Mouse (Mus musculus): ENCODE results near the gene 4930402F06Rik. TPM values are rescaled to one million over a fixed set of nuclear protein-coding genes. Genes with fewer than 3 reads are reported as not detected.

4930402F06Rik gene
- total RNA-seq, 1 experiment, result not detected

- no peak overlapping the region for H3K4me3 ChIP-seq (ENCODE audit: insufficient read depth in 1 of 2, low read depth in 1 of 2, low read length in 2 of 2, poor library complexity in 1 of 2, severe bottlenecking in 1 of 2)
- no peak overlapping the region for H3K9ac ChIP-seq (ENCODE audit: insufficient read depth, low read depth, low read length, poor library complexity, severe bottlenecking)
- H3K36me3 ChIP-seq (ENCODE audit: control insufficient read depth, insufficient read depth, low read length, poor library complexity, severe bottlenecking), result peaks cover 11% of the 10 kb centered on the region
- TF ChIP-seq MAFK (IDR thresholded peaks at IDR 0.05; ENCODE audit: insufficient read depth, low read depth, low read length) (no peak), HCFC1 (IDR thresholded peaks at IDR 0.05; ENCODE audit: borderline replicate concordance, insufficient read depth, low read length) (no peak), CHD2 (IDR thresholded peaks at IDR 0.05; ENCODE audit: low read depth, low read length) (no peak), ZNF384 (IDR thresholded peaks at IDR 0.05; ENCODE audit: low read depth, low read length) (no peak), ZC3H11A (IDR thresholded peaks at IDR 0.05; ENCODE audit: borderline replicate concordance, low read depth, low read length) (no peak)
- 0 out of 4 replicates have a peak, but pooled peaks cover 0 to 2% of the 10 kb centered on the region in 2 experiments for H3K4me1 ChIP-seq (ENCODE audit: control insufficient read depth in 2 of 2, insufficient read depth in 2 of 2, low read length in 2 of 2, poor library complexity in 1 of 2)
- no peak for DNase-seq (ENCODE audit: low read depth, low spot score)
- in situ Hi-C loops (cut with MboI; ENCODE audit: low sequenced_read_pairs in 2 of 2, unreplicated experiment in 2 of 2), result no loop called here
- no peak overlapping the region; the same call in 1 of the 2 replicates for H3K27ac ChIP-seq (ENCODE audit: insufficient read depth, low read depth, low read length, poor library complexity, severe bottlenecking)
- no peaks in the 10 kb centered on the region for H3K9me3 ChIP-seq (ENCODE audit: control insufficient read depth, insufficient read depth, low read depth, low read length)
Measured at GRCm38 (mm10) chr2:35427559-35427958, 30.6 kb upstream of the 4930402F06Rik start.

- no peak overlapping the region for H3K27ac ChIP-seq (ENCODE audit: insufficient read depth, low read depth, low read length, poor library complexity, severe bottlenecking)
- no peak for DNase-seq (ENCODE audit: low read depth, low spot score)
- no peak overlapping the region for H3K4me3 ChIP-seq (ENCODE audit: insufficient read depth in 1 of 2, low read depth in 1 of 2, low read length in 2 of 2, poor library complexity in 1 of 2, severe bottlenecking in 1 of 2)
- peaks cover 17% of the 10 kb centered on the region for H3K36me3 ChIP-seq (ENCODE audit: control insufficient read depth, insufficient read depth, low read length, poor library complexity, severe bottlenecking)
- no peaks in the 10 kb centered on the region for H3K9me3 ChIP-seq (ENCODE audit: control insufficient read depth, insufficient read depth, low read depth, low read length)
- no peak overlapping the region for H3K9ac ChIP-seq (ENCODE audit: insufficient read depth, low read depth, low read length, poor library complexity, severe bottlenecking)
- TF ChIP-seq CHD2 (IDR thresholded peaks at IDR 0.05; ENCODE audit: low read depth, low read length) (no peak), HCFC1 (IDR thresholded peaks at IDR 0.05; ENCODE audit: borderline replicate concordance, insufficient read depth, low read length) (no peak), MAFK (IDR thresholded peaks at IDR 0.05; ENCODE audit: insufficient read depth, low read depth, low read length) (no peak), ZC3H11A (IDR thresholded peaks at IDR 0.05; ENCODE audit: borderline replicate concordance, low read depth, low read length) (no peak), ZNF384 (IDR thresholded peaks at IDR 0.05; ENCODE audit: low read depth, low read length) (no peak)
- 0 out of 4 replicates have a peak, but pooled peaks cover 0 to 2% of the 10 kb centered on the region in 2 experiments for H3K4me1 ChIP-seq (ENCODE audit: control insufficient read depth in 2 of 2, insufficient read depth in 2 of 2, low read length in 2 of 2, poor library complexity in 1 of 2)
- in situ Hi-C loops (cut with MboI; ENCODE audit: low sequenced_read_pairs in 2 of 2, unreplicated experiment in 2 of 2), result no loop called here
Measured at GRCm38 (mm10) chr2:35423711-35424339, 26.9 kb upstream of the 4930402F06Rik start.

GRCm38 (mm10) chr2:35422384-35422783 is 25.4 kb upstream of the 4930402F06Rik start:
- no peak for TF ChIP-seq ZC3H11A (IDR thresholded peaks at IDR 0.05; ENCODE audit: borderline replicate concordance, low read depth, low read length)
- TF ChIP-seq CHD2 (IDR thresholded peaks at IDR 0.05; ENCODE audit: low read depth, low read length), result no peak
- TF ChIP-seq MAFK (IDR thresholded peaks at IDR 0.05; ENCODE audit: insufficient read depth, low read depth, low read length), result no peak
- no peak for TF ChIP-seq HCFC1 (IDR thresholded peaks at IDR 0.05; ENCODE audit: borderline replicate concordance, insufficient read depth, low read length)
- no peak for TF ChIP-seq ZNF384 (IDR thresholded peaks at IDR 0.05; ENCODE audit: low read depth, low read length)
- Histone ChIP-seq H3K9me3 (ENCODE audit: control insufficient read depth, insufficient read depth, low read depth, low read length) (no peaks in the 10 kb centered on the region), H3K36me3 (ENCODE audit: control insufficient read depth, insufficient read depth, low read length, poor library complexity, severe bottlenecking) (peaks cover 16% of the 10 kb centered on the region), H3K9ac (ENCODE audit: insufficient read depth, low read depth, low read length, poor library complexity, severe bottlenecking) (no peak overlapping the region), H3K27ac (ENCODE audit: insufficient read depth, low read depth, low read length, poor library complexity, severe bottlenecking) (no peak overlapping the region), H3K4me3 (ENCODE audit: insufficient read depth in 1 of 2, low read depth in 1 of 2, low read length in 2 of 2, poor library complexity in 1 of 2, severe bottlenecking in 1 of 2) (no peak overlapping the region), H3K4me1 (ENCODE audit: control insufficient read depth in 2 of 2, insufficient read depth in 2 of 2, low read length in 2 of 2, poor library complexity in 1 of 2) (0 out of 4 replicates have a peak, but pooled peaks cover 0 to 2% of the 10 kb centered on the region in 2 experiments)
- in situ Hi-C loops (cut with MboI; ENCODE audit: low sequenced_read_pairs in 2 of 2, unreplicated experiment in 2 of 2), result no loop called here
- DNase-seq (ENCODE audit: low read depth, low spot score), result no peak

DNA sequence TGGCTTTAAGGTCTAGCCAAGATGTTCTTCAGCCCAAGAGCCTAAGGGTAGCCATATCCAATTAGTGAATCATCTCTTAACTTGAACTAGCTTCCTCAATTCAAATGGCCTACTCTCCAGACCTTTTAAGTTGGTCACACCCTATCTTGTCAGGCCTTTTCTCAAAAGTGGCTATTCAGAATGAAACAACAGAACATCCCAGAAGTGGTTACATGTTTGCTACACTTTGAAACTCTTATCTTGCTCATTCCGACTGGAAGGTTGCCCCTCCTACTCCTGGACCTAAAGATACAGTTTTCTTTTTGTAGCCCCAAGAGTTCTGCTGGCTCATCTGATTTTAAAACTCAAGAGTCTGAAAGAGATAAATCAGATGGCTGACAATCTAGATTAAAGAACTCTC is 23.7 kb upstream of the 4930402F06Rik start:
- H3K4me3 ChIP-seq (ENCODE audit: insufficient read depth in 1 of 2, low read depth in 1 of 2, low read length in 2 of 2, poor library complexity in 1 of 2, severe bottlenecking in 1 of 2), result no peak overlapping the region
- in situ Hi-C loops (cut with MboI; ENCODE audit: low sequenced_read_pairs in 2 of 2, unreplicated experiment in 2 of 2), result no loop called here
- no peak for TF ChIP-seq HCFC1 (IDR thresholded peaks at IDR 0.05; ENCODE audit: borderline replicate concordance, insufficient read depth, low read length)
- no peak for TF ChIP-seq MAFK (IDR thresholded peaks at IDR 0.05; ENCODE audit: insufficient read depth, low read depth, low read length)
- TF ChIP-seq CHD2 (IDR thresholded peaks at IDR 0.05; ENCODE audit: low read depth, low read length), result no peak
- TF ChIP-seq ZNF384 (IDR thresholded peaks at IDR 0.05; ENCODE audit: low read depth, low read length), result no peak
- TF ChIP-seq ZC3H11A (IDR thresholded peaks at IDR 0.05; ENCODE audit: borderline replicate concordance, low read depth, low read length), result no peak
- peaks cover 16% of the 10 kb centered on the region for H3K36me3 ChIP-seq (ENCODE audit: control insufficient read depth, insufficient read depth, low read length, poor library complexity, severe bottlenecking)
- H3K9ac ChIP-seq (ENCODE audit: insufficient read depth, low read depth, low read length, poor library complexity, severe bottlenecking), result no peak overlapping the region
- no peaks in the 10 kb centered on the region for H3K9me3 ChIP-seq (ENCODE audit: control insufficient read depth, insufficient read depth, low read depth, low read length)
- no peak overlapping the region for H3K27ac ChIP-seq (ENCODE audit: insufficient read depth, low read depth, low read length, poor library complexity, severe bottlenecking)
- H3K4me1 ChIP-seq (ENCODE audit: control insufficient read depth in 2 of 2, insufficient read depth in 2 of 2, low read length in 2 of 2, poor library complexity in 1 of 2), result 0 out of 4 replicates have a peak, but pooled peaks cover 0 to 2% of the 10 kb centered on the region in 2 experiments
- DNase-seq (ENCODE audit: low read depth, low spot score), result no peak

Measured in ES-E14 (cell line).